Mouse (Mus musculus) skeletal muscle tissue, adult 2 months (tissue): ENCODE data around the gene Bod1l.

Experiments used
- DNase-seq: peaks from one replicate; pipeline ENCODE4 v3.0.0-alpha.2; 2012; ENCODE audit warnings: low read depth, low spot score

Bod1l gene

DNA sequence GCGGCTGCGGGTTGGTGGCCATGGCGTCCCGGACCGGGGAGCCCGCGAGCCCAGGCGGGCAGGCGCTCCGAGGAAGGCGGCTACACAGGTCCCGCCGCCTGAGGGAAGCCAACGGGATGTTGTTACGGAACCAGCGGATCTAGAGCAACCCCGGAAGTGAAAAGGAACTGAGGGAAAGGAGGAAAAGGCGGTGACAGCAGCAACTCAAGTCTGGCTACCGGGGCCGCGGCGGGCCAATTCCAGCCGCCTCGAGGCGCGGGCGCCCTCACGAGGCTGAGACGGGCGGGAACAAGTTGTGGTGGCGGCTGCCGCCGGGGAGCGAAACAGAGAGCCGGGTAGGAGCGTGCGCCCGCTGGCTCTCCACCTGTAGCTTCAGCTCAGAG lies at the start of gene Bod1l:
Bod1l (minus strand) TSS at position 169 of the 383 bp plus-strand sequence.
- DNase-seq = peak; percentile 93

DNA sequence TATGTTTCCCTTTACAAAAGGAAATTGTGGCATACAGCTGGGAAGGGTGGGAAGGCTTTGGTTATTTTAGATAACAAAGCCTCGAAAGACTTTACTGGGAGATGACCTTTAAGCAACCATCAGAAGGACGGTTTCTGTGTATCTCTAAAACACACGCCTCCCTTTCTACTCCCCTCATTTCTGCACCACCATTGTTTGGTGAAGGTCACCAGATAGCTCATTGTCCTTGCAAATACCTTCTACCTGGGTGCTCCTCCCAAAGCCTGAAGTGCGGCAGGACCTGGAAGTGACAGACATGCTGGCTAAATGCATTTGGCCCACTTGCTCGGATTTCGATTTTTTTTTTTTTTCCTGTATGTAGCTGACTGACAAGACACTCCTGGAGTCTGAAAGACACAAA lies 49.2 kb upstream of the Bod1l start:
- DNase-seq = no peak

DNA sequence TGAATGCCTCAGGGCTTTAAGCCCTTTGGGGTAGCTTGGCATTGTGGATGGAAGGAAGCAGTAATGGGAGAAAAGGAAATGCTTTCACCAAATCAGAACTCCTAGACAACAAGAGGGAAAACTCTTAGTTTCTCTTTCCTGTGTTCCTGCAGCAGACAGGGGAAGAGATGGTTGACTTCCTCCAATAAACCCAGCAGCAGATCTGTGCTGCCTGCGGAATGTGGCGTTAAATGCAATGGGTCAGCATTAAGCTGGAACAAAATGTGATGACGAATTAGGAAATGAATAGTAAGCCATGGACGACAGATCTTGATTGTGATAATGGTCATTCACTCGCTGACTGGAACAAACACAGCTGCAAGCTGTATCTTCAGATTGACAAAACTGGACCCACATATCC lies 46.8 kb upstream of the Bod1l start:
- DNase-seq = no peak

DNA sequence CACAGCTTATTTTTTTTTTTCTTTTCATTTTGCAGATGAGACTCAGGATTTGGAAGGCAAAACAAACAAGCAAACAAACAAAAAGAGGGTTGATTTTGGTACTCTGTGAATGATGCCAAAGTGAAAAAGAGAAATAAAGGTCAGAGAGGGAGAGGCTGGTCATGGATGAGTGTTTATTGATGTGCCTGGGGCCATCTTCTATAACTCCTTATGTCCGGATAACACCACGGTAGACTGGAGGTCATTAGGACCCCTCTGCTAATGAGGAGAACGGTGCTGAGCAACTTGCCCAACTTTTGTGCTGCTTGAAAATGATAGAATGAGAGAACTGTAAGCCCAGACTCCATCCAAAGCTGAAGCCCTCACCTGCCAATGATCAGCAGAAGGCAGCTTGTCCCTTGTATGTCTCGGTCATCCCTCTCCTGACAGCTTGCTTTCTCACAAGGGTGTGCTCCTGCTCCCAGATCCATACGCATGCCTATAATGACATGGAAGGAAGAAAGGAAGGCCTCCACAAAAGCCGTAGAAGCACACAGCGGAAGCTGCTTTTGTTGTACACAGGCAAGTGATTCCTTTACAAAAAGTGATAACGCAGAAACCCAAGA lies 45.2 kb upstream of the Bod1l start:
- no peak for DNase-seq

DNA sequence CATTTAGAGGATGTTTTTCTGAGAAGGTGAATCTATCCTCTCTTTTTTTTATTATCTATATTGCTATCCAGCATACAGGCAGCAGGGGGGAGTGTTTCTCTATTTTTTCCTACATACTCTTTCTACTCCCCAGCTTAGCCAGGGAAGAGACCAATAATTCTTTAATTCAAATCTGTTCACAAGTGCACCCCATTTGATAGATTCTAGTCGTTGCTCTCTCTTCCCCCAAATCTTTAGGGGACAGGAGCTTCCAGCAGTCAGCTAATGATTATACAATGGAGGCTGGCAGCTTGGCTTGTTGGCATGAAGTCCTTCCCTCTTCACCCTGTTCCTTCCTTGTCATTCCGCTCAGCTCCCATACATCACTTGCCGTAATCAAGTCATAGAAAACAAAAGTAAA lies 44.7 kb upstream of the Bod1l start:
- DNase-seq = no peak

DNA sequence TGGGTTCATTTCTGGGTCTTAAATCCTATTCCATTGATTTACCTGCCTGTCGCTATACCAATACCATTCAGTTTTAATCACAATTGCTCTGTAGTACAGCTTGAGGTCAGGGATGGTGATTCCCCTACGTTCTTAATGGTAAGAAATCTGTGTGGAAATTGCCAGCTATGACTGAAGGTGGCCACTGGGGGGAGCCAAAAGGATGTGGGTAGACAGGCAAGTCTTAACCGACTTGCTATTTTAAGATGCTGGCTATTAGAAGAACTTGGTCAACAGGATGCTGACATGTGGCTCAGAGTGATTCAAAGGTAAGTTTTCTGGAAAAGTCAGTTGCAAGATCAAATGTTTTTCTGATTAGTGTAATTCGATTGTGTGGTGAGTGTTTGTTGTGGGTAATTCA lies 43.6 kb upstream of the Bod1l start:
- DNase-seq = peak; percentile 25

DNA sequence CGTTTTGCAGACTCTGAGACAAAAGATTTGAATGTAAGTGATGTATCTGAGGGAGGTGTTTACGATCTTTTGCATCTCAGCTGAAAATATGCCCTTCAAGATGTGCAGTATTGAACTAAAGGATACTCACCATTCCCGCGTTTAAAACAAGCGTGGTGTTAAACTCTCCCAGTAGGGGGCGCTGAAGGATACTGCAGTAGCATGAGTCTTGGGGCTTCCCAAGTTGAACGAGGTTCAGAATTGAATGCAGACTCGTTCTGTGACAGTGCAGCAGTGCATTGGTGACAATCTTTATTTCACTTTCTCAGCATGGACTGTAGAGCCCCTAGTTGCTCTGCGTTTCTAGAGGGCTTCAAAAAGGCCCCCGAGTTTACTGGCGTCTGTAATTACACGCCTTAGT lies 40.4 kb upstream of the Bod1l start:
- no peak for DNase-seq

DNA sequence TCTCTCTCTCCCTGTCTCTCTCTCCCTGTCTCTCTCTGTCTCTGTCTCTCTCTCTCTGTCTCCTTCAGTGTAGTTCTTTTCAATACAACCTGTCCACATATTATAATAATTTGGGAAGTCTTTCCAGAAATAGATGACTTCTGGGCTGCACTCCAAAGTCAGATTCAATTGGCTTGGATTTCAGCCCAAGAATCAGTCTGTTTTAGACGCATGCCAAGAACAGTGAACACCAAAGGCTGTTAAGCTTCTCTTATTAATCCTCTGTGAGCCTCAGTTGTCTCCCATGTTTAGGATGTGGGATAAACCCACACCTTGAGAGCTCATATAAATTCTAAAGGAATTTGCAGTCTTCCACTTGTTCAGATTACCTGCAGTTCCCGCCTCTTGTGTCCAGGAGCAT lies 27.0 kb upstream of the Bod1l start:
- peak; percentile 2 for DNase-seq

DNA sequence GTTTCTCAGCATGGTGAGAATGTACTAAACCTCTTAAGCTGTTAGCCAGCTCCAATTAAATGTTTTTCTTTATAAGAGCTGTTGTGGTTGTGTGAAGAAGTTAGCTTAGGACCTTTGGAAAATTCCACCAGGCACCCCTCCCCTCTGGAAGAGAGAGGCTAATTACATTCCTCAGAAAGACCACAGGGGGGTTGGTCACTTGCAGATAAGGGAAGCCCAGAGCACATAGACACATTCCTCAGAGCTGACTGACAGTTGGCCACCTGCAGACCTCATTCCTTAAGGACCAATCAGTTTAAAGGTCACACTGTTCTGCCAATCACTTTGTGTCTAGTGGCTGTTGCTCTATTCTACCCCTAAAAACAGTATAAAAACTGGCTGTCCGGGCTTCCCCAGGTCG lies 11.7 kb upstream of the Bod1l start:
- DNase-seq = no peak

DNA sequence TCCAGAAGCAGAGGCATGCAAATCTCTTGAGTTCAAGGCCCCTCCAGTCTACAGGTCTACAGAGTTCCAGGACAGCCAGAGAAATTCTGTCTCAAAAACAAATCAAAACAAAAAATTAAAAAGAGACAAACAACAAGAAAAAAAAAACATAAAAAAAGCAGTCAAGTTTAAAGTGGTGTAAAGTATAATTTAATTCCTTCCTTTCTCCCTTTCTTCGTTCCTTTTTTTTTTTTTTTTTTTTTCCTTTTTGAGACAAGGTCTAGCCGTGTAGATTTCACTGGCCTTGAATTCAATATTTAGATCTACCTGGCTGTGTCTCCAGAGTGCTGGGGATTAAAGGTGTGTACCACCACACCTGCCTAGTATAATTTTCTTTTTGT lies 1.4 kb upstream of the Bod1l start:
- no peak for DNase-seq

DNA sequence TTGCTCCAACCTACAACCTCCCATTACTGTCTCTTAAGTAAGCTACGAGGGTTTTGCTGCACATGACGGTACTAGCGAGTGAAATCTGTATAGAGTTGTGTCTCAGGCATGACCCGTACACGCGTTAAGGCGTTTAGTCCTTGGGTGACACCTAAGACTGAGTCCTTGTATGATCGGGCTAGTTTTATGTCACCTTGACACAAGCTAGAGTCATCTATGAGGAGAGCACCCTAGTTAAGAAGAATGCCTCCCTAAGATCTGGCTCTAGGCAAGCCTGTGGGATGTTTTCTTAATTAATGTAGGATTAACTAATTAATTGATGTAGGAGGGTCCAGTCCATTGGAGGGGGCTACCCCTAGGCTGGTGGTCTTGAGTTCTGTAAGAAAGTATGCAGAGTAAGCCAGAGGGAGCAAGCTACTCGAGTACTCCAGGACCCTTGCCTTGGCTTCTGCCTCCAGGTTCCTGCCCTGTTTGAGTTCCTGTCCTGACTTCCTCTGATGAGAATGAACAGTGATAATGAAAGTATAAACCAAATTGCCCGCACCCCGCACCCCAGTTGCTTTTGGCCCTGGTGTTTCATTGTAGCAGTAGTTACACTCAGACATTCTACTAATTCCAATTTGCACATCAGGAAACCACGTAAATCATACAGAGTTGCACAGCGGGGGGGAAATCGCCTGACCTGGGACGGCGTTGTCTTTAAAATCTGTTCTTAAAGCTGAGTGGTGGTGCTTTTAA lies 874 bp upstream of the Bod1l start:
- DNase-seq = no peak

DNA sequence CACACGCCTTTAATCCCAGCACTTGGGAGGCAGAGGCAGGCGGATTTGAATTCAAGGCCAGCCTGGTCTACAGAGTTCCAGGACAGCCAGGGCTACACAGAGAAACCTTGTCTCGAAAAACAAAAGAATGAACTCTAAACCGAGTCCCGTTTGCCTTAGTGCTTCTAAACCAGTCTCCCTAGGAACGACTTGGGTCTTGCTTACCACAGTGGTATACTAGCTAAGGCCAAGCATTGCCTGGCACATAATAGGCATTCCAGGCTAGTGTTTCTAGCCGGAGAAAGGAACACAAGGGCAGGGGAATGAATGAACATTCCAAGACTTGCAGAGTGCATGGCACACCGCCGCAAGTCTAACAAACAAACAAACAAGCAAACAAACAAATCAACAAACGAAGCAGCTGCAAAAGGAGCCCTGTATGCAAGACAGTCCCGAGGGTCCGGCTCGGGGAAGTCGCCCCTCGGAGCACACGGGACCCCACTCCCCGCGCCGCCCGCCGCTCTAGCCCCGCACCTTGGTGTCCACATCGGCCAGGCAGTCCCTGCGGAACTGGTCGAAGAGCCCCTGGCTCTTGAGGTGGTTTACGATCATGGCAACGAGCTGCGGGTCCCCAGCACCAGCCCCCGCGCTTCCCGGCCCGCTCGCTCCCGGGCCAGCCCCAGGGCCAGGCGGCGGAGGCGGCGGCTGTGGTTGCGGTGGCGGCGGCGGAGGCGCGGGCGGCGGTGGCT lies 532 bp downstream of the Bod1l start:
- DNase-seq = no peak

DNA sequence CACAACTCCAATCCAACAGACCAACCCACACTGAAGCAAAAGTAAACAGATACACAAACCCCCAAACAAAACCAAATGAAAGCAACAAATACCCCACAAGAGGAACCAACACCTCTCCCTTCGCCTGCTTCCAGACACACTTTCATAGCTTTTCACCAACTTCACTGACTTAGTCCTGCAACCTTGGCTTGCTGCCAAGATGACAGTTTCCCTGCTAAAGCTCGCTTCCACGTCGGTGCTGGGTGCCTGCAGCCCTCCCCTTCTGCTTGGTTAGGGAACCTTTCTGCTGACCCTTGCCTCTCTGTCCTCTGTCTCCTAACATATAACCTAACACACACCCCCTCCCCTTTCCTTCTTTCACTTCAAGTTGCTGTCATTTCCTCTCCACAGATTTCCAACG lies 1.4 kb downstream of the Bod1l start:
- DNase-seq = peak; percentile 24

DNA sequence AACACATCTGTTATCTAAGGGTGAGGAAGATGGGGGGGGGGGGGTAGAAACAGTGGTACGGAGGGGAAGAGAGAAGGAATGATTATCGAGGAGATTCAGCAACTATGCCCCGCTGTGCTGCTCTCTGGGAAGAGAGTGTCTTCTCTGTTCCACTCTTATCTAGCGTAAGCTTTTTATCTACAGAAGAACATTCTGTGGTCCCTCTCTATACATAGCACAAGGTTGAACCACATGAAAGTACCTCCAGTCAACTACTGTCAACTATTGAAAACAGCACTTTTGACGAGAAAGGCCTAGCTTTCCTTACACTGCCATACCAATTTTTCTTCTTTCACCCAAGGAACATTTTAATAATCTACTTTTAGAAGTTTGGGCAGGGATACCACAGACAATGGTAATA lies 2.4 kb downstream of the Bod1l start:
- DNase-seq = no peak

DNA sequence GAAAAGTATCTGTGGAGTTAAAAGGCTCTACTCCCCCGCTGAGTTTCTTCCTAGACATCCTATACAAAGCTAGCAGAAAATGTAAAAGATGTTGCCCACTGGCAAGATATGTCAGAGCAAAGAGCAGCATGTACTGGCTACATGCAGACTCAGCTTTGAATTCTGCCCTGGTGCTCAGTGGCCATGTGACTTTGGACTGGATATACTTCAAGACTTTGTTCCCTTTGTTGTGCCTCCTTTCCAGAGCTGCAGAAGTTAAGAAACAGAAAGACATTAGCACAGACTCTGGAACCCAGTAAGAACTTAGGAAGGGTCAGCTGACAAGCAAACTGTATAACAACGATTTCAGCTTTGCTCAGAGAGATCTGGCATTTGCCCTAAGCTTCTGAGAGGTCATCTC lies 14.0 kb downstream of the Bod1l start:
- DNase-seq = no peak

DNA sequence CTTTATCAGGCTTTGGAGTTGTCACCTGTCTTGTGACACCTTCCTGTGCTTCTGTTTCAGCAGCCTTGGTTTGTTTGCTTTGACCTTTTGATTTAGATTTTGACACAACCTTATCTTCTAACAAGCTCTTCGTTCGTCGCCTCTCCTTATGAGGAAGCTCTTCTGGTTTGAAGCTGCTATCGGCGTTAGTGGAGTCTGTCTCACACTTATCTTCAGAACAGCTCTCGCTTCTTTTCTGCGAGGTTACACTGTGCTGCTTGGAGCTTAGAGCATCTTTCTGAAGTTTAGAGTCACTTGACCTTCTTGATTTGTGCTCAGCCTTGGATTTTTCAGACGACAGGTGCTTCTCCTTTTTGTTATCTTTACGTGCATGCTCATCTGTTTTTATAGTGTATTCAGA lies 23.0 kb downstream of the Bod1l start:
- DNase-seq = no peak

DNA sequence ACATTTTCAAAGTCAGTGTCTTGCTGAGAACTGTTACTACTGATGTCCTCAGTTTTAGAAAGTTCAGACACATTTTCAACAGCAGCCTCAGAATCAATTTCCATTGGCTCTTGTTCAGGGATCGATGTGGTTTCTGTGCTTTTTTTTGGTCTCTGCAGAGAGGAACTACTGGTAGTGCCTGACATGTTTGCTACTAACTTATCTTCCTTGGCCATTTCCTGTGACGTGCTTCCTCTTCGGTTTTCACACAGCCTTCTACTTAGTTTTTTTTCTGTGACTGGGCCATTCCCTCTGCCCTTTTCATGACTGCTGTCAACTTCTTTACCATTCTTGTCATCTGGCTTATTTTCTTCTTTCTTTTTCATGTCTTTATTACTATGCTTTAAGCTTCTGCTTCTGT lies 23.6 kb downstream of the Bod1l start:
- no peak for DNase-seq

DNA sequence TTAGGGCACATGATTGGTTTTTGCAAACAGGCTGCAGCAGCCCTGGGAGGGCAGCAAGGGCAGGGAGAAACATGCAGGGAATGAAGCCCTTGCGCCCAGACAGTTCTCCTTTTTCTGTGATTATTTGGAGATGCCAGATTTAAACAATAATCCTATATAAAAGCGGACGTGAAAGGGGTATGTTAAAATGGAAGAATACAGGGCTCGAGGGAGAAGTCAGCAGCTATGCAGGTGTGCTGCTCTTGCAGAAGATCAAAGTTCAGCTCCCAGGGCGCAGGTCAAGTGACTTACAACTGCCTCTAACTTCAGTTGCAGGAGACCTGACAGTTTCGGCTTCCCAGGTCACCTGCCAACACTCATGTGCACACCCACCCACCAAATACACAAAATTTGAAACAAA lies 31.6 kb downstream of the Bod1l start:
- no peak for DNase-seq

DNA sequence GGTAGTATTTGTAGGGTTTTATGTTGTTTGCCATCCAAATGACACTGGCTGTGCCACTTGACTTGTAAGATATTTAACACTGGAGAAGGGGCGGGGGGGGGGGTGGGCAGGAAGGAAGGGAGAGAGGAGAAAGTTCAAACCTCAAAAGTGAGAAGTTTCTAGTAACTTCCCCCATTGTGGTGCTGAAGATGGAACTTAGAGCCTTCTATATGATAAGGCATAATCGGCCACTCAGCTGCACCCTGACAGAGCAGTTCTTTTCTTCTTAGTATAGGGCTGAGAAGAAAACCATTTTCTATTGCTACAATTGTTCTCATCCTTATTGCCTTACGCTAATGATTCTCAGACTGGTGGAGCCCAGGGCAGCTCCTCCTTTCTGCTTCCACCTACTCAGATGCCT lies 32.8 kb downstream of the Bod1l start:
- DNase-seq = no peak

DNA sequence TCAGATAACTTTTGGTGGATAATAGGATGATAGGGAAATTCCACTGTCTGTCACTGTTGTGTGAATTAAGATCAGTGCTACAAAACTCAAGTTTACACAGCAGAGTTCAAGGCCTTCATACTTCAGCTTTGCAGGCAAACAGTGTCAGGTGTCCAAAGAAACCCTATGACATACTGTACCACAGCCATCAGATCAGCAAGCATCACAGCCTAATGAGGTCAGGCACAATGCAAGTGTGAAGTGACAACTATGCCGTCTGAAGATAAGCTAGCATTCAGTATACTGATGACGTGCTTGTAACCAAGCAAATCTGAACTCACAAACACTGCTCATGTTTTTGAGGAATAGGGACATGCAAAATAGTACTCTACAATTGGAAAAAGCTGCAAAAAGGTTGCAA lies 36.7 kb downstream of the Bod1l start:
- DNase-seq = no peak

DNA sequence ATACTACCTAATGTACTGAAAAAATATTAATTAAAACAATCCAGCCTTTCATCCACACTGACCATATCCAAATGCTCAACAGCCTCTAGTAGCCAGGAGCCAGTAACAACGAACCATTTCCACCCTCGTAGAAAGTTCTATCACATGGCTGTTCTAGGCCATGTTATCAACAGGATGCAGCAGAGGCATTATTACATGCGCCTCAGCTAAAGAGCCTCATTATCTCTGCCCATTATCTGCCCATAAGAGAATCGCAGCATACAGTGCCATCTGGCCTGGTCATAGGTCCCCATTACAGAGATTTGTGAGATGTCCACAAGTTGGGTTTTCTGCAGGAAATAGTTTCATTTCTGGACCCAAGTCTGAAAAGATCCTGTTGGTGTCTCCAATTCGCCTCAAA lies 37.9 kb downstream of the Bod1l start:
- no peak for DNase-seq

DNA sequence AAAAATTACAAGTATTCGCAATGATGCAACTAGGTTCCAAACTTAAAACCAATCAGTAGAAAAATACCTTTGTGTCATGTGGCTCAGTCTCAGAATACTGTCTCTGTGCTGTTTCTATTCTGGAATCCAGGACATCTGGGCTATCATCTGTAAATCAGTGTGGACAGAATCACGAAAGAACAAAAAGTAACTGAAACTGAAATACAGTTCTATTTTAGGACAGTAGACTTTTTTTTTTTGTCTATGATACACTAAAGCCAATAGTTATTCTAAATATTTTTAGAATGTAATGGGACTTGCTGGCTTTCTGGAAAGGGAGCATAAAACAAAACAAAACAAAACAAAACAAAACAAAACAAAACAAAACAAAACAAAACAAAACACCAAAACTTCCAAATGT lies 39.0 kb downstream of the Bod1l start:
- no peak for DNase-seq

DNA sequence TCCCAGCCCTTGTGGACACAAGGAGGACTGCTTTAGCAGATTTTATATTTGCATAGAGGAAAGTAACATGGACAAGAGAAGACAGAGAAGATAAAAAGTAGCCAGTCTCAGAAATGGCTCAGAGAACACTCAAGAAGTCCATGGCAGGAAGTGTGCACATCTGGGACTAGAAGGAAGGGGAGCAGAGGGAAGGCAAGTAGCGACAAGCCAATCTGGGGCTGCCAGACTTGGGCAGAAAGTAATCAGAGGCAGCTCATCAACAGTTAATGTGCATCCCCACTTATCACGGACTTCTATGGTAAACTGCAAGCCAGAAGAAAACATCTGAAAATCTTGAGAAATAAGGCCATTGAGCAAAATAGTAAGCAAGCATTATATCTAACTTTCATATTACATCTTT lies 39.5 kb downstream of the Bod1l start:
- no peak for DNase-seq
